Mouse (Mus musculus) ES-E14 (cell line): ENCODE results near the gene Fut11. TPM values are rescaled to one million over a fixed set of nuclear protein-coding genes. Genes with fewer than 3 reads are reported as not detected.

Experiments used
- DNase-seq: peaks from one replicate; pipeline ENCODE4 v3.0.0-alpha.2; 2013; ENCODE audit warnings: low read depth, low spot score
- H3K27ac ChIP-seq: 2 replicates; pipeline ENCODE4 v1.5.1; 2012; ENCODE audit warnings: low read depth, mild to moderate bottlenecking, low read length, moderate library complexity, mixed read lengths; ENCODE audit not compliant: poor library complexity, insufficient read depth, severe bottlenecking
- H3K36me3 ChIP-seq: 2 replicates; pipeline ENCODE4 v1.6.1; 2012; ENCODE audit warnings: mild to moderate bottlenecking, low read length, moderate library complexity, mixed read lengths; ENCODE audit not compliant: control insufficient read depth, poor library complexity, insufficient read depth, severe bottlenecking
- H3K4me1 ChIP-seq, 2 experiments: fragments of 150-350 bp in 1 of 2; sonication (generic) in 1 of 2; 2 replicates each; pipeline ENCODE4 v1.6.1; 2012; ENCODE audit warnings: low read length in 2 of 2, mild to moderate bottlenecking in 1 of 2, mixed read lengths in 1 of 2; ENCODE audit not compliant: control insufficient read depth in 2 of 2, insufficient read depth in 2 of 2, poor library complexity in 1 of 2
- H3K4me3 ChIP-seq, 2 experiments: fragments of 150-350 bp in 1 of 2; sonication (generic) in 1 of 2; 2 replicates each; pipeline ENCODE4 v1.5.1; 2012; ENCODE audit warnings: low read length in 2 of 2, low read depth in 1 of 2, mild to moderate bottlenecking in 1 of 2, mixed read lengths in 1 of 2; ENCODE audit not compliant: insufficient read depth in 1 of 2, poor library complexity in 1 of 2, severe bottlenecking in 1 of 2
- H3K9ac ChIP-seq: 2 replicates; pipeline ENCODE4 v1.6.1; 2012; ENCODE audit warnings: low read depth, mild to moderate bottlenecking, low read length, mixed read lengths; ENCODE audit not compliant: poor library complexity, insufficient read depth, severe bottlenecking
- H3K9me3 ChIP-seq: fragments of 150-350 bp; sonication (generic); 2 replicates; pipeline ENCODE4 v1.6.1; 2012; ENCODE audit warnings: low read depth, mild to moderate bottlenecking, low read length; ENCODE audit not compliant: control insufficient read depth, insufficient read depth
- CHD2 ChIP-seq: IDR thresholded peaks from 2 replicates; pipeline ENCODE4 v1.6.1; 2014; ENCODE audit warnings: mild to moderate bottlenecking, low read depth, low read length, inconsistent platforms
- HCFC1 ChIP-seq: IDR thresholded peaks from 2 replicates; pipeline ENCODE4 v1.6.1; 2012; ENCODE audit warnings: low read length, inconsistent platforms, borderline replicate concordance; ENCODE audit not compliant: insufficient read depth
- MAFK ChIP-seq: IDR thresholded peaks from 2 replicates; pipeline ENCODE4 v1.6.1; 2014; ENCODE audit warnings: mild to moderate bottlenecking, low read depth, low read length, inconsistent platforms; ENCODE audit not compliant: insufficient read depth
- ZC3H11A ChIP-seq: IDR thresholded peaks from 2 replicates; pipeline ENCODE4 v1.6.1; 2012; ENCODE audit warnings: low read depth, mild to moderate bottlenecking, inconsistent platforms, low read length, borderline replicate concordance
- ZNF384 ChIP-seq: IDR thresholded peaks from 2 replicates; pipeline ENCODE4 v1.6.1; 2012; ENCODE audit warnings: low read depth, low read length, inconsistent platforms
- in situ Hi-C, 2 experiments: fragments of 600-800 bp; cut with MboI; formaldehyde crosslinking; loops; one replicate each; pipeline ENCODE4 v1.15.1; 2025; ENCODE audit warnings: low sequenced_read_pairs in 2 of 2, inconsistent platforms in 1 of 2; ENCODE audit not compliant: unreplicated experiment in 2 of 2
- total RNA-seq: library from RNA; depleted of rRNA; stranded (reverse); fragments of 300-350 nt; gene quantifications from 2 replicates; pipeline ENCODE4 v1.2.3, GENCODE M21; 2012; rRNA removed

The Fut11 gene
- 5.0 and 6.1 TPM in 2 replicates for total RNA-seq

DNA sequence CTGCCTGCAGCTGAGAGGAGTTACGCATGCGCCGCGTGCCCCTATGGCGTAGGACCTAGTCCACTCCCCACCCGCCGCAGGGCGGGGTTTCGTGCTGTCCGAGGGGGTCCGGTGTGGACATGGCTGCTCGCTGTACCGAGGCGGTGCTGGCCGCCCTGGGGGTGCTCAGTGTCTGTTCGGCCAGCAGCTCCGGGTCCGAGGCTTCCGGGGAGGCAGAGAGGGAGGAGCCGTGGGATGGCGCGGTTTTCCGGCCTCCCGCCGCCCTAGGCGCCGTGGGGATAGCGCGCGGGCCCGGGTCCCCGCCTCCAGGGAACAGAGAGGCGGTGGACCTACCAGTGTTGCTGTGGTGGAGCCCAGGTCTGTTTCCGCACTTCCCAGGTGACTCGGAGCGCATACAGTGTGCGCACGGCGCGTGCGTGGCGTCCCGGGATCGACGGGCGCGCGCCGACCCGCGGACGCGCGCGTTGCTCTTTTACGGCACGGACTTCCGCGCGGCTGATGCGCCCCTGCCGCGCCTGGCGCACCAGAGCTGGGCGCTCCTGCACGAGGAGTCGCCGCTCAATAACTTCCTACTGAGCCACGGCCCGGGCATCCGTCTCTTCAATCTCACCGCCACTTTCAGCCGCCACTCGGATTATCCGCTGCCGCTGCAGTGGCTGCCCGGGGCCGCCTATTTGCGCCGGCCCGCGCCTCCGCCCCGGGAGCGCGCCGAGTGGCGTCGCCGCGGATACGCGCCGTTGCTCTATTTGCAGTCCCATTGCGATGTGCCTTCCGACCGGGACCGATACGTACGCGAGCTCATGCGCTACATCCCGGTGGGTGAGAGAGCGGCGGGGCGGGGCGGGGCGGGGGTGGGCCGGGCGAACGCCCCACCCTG lies at the start of gene Fut11:
TSS of gene Fut11 (plus strand) at position 85 of the 877 bp plus-strand sequence.
- peak; percentile 54 for DNase-seq
- H3K4me1 ChIP-seq = peaks cover 8% of the 10 kb centered on the region in 2 experiments
- H3K27ac ChIP-seq = peak within 1 kb of the TSS; percentile 82
- peak within 1 kb of the TSS; percentile 83 for H3K9ac ChIP-seq
- peaks cover 25% of the 10 kb centered on the region for H3K36me3 ChIP-seq
- no peak for TF ChIP-seq MAFK
- 0 out of 2 replicates have a peak, but pooled peaks have one; percentile 65 for TF ChIP-seq HCFC1
- TF ChIP-seq ZC3H11A = no peak
- H3K9me3 ChIP-seq = no peaks in the 10 kb centered on the region
- H3K4me3 ChIP-seq = peak within 1 kb of the TSS; percentile 76 to 90
- in situ Hi-C loops = no loop called here

GRCm38 (mm10) chr14:20645547-20645946 lies 49.2 kb upstream of the Fut11 start:
- Histone ChIP-seq H3K9me3 (no peaks in the 10 kb centered on the region), H3K27ac (no peak overlapping the region), H3K4me1 (0 out of 4 replicates have a peak, but pooled peaks cover 0 to 2% of the 10 kb centered on the region in 2 experiments), H3K36me3 (no peaks in the 10 kb centered on the region; the same call in 1 of the 2 replicates), H3K9ac (no peak overlapping the region), H3K4me3 (no peak overlapping the region)
- no peak for DNase-seq
- TF ChIP-seq HCFC1 = no peak
- TF ChIP-seq ZC3H11A = no peak
- no peak for TF ChIP-seq ZNF384
- no peak for TF ChIP-seq CHD2
- TF ChIP-seq MAFK = peak; percentile 32; the same call in 1 of the 2 replicates
- in situ Hi-C loops = no loop called here

- H3K4me1 ChIP-seq = 0 out of 4 replicates have a peak, but pooled peaks cover 0 to 2% of the 10 kb centered on the region in 2 experiments
- no peaks in the 10 kb centered on the region; the same call in 1 of the 2 replicates for H3K36me3 ChIP-seq
- no peak overlapping the region for H3K9ac ChIP-seq
- H3K4me3 ChIP-seq = no peak overlapping the region
- no peak for TF ChIP-seq CHD2
- TF ChIP-seq MAFK = no peak
- no peak for TF ChIP-seq ZC3H11A
- no peak for TF ChIP-seq ZNF384
- TF ChIP-seq HCFC1 = no peak
- DNase-seq = no peak
- no peaks in the 10 kb centered on the region for H3K9me3 ChIP-seq
- no peak overlapping the region for H3K27ac ChIP-seq
- in situ Hi-C loops = no loop called here
Measured at GRCm38 (mm10) chr14:20646381-20646780, 48.4 kb upstream of the Fut11 start.

GRCm38 (mm10) chr14:20651000-20651399 lies 43.8 kb upstream of the Fut11 start:
- Histone ChIP-seq H3K27ac (no peak overlapping the region), H3K9ac (no peak overlapping the region), H3K4me1 (0 out of 4 replicates have a peak, but pooled peaks cover 0 to 1% of the 10 kb centered on the region in 2 experiments), H3K4me3 (no peak overlapping the region), H3K36me3 (no peaks in the 10 kb centered on the region; the same call in 1 of the 2 replicates), H3K9me3 (no peaks in the 10 kb centered on the region)
- DNase-seq = no peak
- TF ChIP-seq CHD2 = no peak
- no peak for TF ChIP-seq ZC3H11A
- no peak for TF ChIP-seq ZNF384
- in situ Hi-C loops = no loop called here
